Mouse (Mus musculus) neural tube, embryonic 14.5 days (tissue): ENCODE results near the gene Tmem88. TPM values are rescaled to one million over a fixed set of nuclear protein-coding genes. Genes with fewer than 3 reads are reported as not detected.

Experiments used
- ATAC-seq: fragments of 200-750 bp; cut with Nextera tagmentation; 2 replicates; pipeline ENCODE4 v1.8.0; 2017; ENCODE audit warnings: low read depth, mild to moderate bottlenecking, moderate TSS enrichment, moderate library complexity
- H3K27ac ChIP-seq: fragments of 300-500 bp; sonication (generic); 2 replicates; pipeline ENCODE4 v1.5.1; 2014; ENCODE audit warnings: low read depth, mild to moderate bottlenecking, control low read depth, low read length, moderate library complexity, mixed read lengths
- H3K27me3 ChIP-seq: fragments of 300-500 bp; sonication (generic); 2 replicates; pipeline ENCODE4 v1.6.1; 2014; ENCODE audit warnings: low read length; ENCODE audit not compliant: control insufficient read depth, insufficient read depth
- H3K36me3 ChIP-seq: fragments of 300-500 bp; sonication (generic); 2 replicates; pipeline ENCODE4 v1.6.1; 2014; ENCODE audit warnings: low read length, mixed read lengths; ENCODE audit not compliant: control insufficient read depth, insufficient read depth
- H3K4me1 ChIP-seq: fragments of 300-500 bp; sonication (generic); 2 replicates; pipeline ENCODE4 v1.6.1; 2014; ENCODE audit warnings: low read length; ENCODE audit not compliant: control insufficient read depth, insufficient read depth
- H3K4me2 ChIP-seq: fragments of 300-500 bp; sonication (generic); 2 replicates; pipeline ENCODE4 v1.6.1; 2014; ENCODE audit warnings: mild to moderate bottlenecking, low read depth, low read length, control low read depth
- H3K4me3 ChIP-seq: fragments of 300-500 bp; sonication (generic); 2 replicates; pipeline ENCODE4 v1.5.1; 2014; ENCODE audit warnings: low read depth, low read length, control low read depth, mixed read lengths
- H3K9ac ChIP-seq: fragments of 300-500 bp; sonication (generic); replicated peaks from 2 replicates; pipeline ENCODE4 v1.6.1; 2014; ENCODE audit warnings: low read depth, mild to moderate bottlenecking, control low read depth, low read length, mixed read lengths
- H3K9me3 ChIP-seq: fragments of 300-500 bp; sonication (generic); 2 replicates; pipeline ENCODE4 v1.6.1; 2016; ENCODE audit warnings: low read length; ENCODE audit not compliant: control insufficient read depth
- WGBS: fragments of 180-500 bp; shearing (Covaris S2); extraction: QIAGEN DNeasy Blood & Tissue Kit; methylation state at CpG from one replicate; pipeline ENCODE4 v1.1.7; 2014; 5-methylcytosine and 5-hydroxymethylcytosine counted together
- polyA plus RNA-seq: library from polyadenylated mRNA; unstranded; fragments of >200 nt; fragmentation: Nextera tagmentation; extraction: Ambion mirVana; gene quantifications from 2 replicates; pipeline ENCODE4 v1.2.1, GENCODE M21; 2014

The Tmem88 gene
- polyA plus RNA-seq, 1 experiment from 2014 or later = 2.3 TPM

DNA sequence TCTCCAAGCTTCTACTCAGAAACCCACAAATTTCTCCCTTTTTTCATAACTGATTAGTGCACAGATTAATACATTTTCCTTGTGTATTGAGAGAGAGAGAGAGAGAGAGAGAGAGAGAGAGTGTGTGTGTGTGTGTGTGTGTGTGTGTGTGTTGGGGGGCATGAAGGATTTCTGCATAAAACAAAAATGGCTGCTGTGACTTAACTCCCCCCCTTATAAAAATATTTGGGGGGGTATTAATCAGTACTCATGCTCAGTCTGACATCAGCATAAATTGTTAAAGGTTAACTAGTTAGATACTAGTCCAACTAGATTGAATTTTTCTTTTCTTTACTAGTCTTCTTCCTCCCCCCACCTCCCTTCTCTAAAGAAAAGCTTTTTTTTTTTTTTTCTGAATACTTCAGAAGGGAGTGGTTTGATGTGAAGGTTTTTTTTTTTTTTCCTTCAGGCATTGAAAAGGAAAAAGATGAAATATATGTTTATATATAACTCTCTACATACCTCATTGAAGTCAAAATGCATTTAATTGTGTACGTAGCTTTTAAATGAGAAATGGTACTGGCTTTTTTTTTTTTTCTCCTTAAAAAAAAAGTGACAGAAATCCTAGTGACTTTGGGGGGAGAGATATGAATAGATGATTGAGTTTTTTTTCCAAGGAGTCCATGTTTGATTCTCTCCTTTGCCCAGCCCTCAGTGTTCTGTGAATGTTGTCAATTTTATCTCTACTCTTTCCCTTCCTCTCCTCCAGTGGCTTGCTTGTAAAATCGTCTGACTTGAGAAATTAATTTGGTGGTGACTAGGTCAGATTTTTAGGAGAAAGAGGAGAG lies 27.8 kb downstream of the Tmem88 start:
- peak overlapping the region; percentile 98 for H3K4me2 ChIP-seq
- peaks cover 44% of the 10 kb centered on the region for H3K4me1 ChIP-seq
- 0 out of 2 replicates have a peak, but pooled peaks cover 3% of the 10 kb centered on the region for H3K36me3 ChIP-seq
- 16% methylated on average over 2 of the region's 2 CpGs for WGBS
- peak overlapping the region; percentile 85; the same call in 1 of the 2 replicates for H3K4me3 ChIP-seq
- peak overlapping the region; percentile 100 for H3K9ac ChIP-seq
- no peak for ATAC-seq
- no peaks in the 10 kb centered on the region for H3K27me3 ChIP-seq
- H3K9me3 ChIP-seq = no peaks in the 10 kb centered on the region
- H3K27ac ChIP-seq = peak overlapping the region; percentile 100

DNA sequence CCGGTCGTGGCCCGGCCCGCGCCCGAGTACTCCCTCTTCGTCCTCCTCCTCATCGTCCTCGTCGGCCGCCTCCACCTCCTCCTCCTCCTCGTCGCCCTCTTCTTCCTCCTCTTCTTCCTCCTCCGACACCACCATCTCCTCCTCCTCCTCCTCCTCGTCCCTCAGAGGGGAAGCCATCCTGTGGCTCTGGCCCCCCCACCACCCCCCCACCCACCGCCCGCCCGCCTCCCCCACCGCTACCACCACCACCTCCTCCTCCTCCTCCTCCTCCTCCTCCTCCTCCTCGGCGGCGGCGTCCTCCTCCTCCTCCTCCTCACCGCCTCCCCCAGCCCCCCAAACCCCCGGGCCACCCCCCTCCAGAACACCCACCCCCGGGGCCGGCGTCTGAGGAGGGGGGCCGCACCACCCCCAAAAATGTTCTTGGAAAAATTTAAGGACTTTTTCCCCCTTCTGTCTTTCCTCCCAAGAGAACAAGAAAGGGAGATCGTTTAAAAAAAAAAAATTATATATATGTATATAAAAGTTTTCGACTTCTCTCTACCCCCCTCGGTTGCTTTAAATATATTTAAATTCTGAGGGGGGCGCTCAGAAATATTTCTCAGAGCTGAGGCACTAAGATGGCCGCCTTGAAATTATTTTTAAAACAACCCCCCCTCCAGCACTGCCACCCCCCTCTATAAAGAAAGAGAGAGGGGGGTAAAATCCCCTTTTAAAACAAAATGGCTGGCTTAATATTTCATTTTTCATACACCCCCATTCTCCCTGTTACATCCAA lies 28.6 kb downstream of the Tmem88 start, which contains the start of gene Chd3:
Gene Chd3, minus strand, starts transcription at position 192 of the 775 bp plus-strand sequence.
- Histone ChIP-seq H3K4me3 (peak within 1 kb of the TSS; percentile 85), H3K27ac (peak within 1 kb of the TSS; percentile 100), H3K36me3 (0 out of 2 replicates have a peak, but pooled peaks cover 3% of the 10 kb centered on the region), H3K4me1 (peaks cover 52% of the 10 kb centered on the region), H3K27me3 (no peaks in the 10 kb centered on the region), H3K4me2 (peak within 1 kb of the TSS; percentile 98), H3K9me3 (no peaks in the 10 kb centered on the region), H3K9ac (peak within 1 kb of the TSS; percentile 100)
- 0% methylated on average over 17 of the region's 34 CpGs for WGBS
- ATAC-seq = no peak

DNA sequence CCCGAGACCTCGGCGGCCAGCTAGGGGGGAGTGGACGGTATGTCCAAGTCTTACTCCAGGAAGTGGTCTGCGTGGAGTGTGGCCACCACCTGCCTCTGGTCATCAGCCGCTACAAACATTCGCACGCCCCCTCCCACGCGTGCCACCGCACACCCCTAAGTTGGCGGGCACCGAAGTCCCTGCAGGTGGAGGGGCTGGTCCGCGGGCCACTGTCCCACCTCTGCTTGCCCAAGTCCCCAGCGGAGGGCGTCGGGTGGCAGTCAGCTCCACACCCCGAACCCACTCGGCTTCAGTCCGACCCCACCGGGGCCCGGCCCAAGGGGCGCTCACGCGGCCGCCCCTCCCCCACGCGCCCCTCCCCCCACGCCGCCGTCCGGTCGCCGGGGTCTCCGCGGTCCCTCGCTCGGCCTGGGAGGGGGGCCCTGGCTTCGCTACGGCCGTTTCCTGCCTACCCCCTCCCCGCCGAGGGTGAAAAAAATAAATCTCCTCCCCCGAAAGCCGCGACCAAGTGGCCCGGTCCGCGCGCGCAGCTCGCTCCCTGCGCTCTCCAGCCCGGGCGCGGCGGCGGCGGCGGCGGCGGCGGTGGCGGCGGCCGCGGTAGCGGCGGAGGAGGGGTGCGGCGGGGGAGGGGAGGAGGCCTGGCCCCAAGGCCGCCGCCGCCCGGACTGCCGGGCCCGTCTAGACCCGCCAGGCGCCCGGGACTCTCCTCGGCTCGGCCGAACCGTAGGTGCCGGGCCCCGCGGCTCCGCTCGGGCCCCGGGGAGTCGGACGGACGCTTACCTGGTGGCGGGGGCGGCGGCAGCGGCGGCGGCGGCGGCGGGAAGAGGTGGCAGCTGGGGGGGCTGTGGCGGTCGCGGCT lies 29.4 kb downstream of the Tmem88 start:
- H3K27me3 ChIP-seq = no peaks in the 10 kb centered on the region
- peak overlapping the region; percentile 100 for H3K27ac ChIP-seq
- peak overlapping the region; percentile 98 for H3K4me2 ChIP-seq
- peaks cover 57% of the 10 kb centered on the region for H3K4me1 ChIP-seq
- under 1% methylated on average over 63 of the region's 106 CpGs for WGBS
- ATAC-seq = no peak
- 0 out of 2 replicates have a peak, but pooled peaks cover 3% of the 10 kb centered on the region for H3K36me3 ChIP-seq
- no peaks in the 10 kb centered on the region for H3K9me3 ChIP-seq
- H3K4me3 ChIP-seq = peak overlapping the region; percentile 85
- peak overlapping the region; percentile 100 for H3K9ac ChIP-seq

DNA sequence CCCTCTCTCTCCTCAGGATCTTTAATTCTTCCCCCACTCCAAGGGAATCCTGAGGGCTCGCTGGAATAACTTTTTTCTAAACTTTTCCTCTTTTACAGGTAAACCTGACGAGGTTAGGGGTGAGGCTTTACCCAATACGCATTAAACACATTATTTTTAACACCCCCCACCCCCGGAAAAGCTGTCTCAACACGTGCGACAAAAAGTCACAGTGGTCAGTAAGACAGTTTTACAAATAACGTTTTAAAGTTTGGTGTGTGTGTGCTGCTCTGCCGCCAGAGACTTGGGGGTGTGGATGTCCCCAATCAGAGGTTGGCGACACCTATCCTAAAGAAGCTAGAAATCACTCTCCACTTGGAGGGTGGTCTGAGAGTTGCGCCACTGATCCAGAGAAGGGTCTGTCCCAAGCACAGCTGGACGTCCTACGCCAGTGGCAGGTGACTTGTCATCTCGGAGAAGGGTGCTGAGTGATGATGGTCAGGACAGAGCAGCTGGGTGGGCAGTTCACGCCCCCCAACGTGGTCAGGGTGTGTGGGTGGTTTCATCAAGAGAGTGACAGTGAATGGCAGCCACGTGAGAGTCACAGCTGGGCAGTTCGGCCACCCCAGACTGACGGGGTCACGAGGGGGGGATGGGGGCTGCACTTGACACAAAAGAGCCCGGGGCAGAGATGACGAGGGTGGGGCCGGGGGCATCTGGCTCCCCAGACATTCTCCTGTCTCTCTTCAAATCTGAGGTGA lies 30.2 kb downstream of the Tmem88 start:
- peak overlapping the region; percentile 100 for H3K27ac ChIP-seq
- peak overlapping the region; percentile 100 for H3K9ac ChIP-seq
- ATAC-seq = no peak
- H3K36me3 ChIP-seq = peaks cover 8% of the 10 kb centered on the region; the same call in 1 of the 2 replicates
- peaks cover 56% of the 10 kb centered on the region for H3K4me1 ChIP-seq
- H3K27me3 ChIP-seq = no peaks in the 10 kb centered on the region
- no peaks in the 10 kb centered on the region for H3K9me3 ChIP-seq
- H3K4me2 ChIP-seq = peak overlapping the region; percentile 98
- peak overlapping the region; percentile 85 for H3K4me3 ChIP-seq
- WGBS = under 1% methylated on average over 22 of the region's 22 CpGs

DNA sequence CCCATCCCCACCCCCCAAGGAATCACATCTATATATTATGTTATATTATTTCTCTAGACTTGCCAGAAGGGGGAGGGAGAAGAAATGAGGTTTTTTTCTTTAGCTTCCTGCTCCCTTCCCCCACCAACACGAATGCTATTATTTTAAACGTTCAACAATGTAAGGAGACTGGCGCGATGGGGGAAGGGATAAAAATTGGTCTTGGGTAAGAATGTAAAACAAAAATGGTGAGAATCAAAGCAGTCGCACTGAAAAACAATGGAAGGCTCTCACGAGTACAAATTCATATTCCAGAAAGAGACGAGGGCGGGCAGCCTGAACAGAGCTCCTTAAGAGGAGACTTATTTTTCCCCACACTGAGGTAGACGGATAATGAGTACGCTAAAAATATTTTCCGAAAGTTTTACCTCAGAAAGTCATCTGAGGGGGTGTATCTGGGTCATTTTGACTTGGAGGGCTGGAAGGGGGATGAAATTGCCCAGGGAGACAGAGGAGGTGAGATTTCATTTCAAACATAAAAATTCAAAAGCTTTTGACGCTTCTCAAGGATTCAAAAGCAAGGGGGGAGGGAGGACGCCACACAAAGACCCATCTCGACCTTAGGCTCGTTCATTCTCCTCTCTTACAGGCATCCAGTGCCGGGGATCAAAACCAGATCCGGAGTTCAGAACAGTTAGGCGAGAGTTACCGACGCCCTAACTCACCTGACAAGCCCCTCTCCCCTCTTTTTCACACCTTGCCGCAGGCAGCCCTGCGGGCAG lies 31.0 kb downstream of the Tmem88 start:
- peak overlapping the region; percentile 100 for H3K27ac ChIP-seq
- H3K36me3 ChIP-seq = peaks cover 14% of the 10 kb centered on the region
- H3K27me3 ChIP-seq = no peaks in the 10 kb centered on the region
- no peaks in the 10 kb centered on the region for H3K9me3 ChIP-seq
- H3K4me1 ChIP-seq = peaks cover 51% of the 10 kb centered on the region
- ATAC-seq = no peak
- peak overlapping the region; percentile 98 for H3K4me2 ChIP-seq
- H3K4me3 ChIP-seq = peak overlapping the region; percentile 85
- WGBS = under 1% methylated on average over 22 of the region's 22 CpGs
- H3K9ac ChIP-seq = peak overlapping the region; percentile 100

DNA sequence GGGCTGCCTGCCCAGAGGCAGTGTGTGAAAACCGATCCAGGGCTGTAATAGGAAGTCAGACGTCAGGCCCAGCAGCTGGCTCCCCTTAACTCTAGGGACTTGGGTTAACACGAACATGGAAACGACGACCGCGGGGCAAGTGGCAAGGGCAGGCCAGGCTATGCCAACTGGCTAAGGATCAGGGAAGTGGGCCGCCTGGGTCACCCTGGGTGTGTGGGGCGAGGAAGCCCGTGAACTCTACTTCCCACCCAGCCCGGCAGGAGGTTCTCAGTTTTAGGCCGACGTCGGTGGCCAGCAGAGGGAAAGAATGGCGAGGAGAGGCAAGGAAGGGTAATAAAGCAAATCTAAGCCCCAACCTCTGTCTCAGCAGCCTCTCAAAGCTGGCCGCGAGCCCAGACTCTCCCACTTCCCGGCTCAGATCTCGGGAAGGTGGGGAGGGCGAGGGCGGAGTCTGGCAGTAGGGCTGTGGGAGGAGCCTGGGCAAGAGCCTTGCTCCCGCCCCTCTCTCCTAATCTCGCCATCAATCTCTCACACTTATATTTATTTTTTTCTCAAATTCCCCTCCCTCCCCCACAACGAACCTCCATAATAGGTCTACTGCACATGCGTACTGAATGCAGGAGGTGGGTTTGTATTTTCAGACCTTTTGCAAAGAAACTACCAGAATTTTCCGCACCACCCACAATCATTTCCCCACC lies 31.7 kb downstream of the Tmem88 start:
- no peaks in the 10 kb centered on the region for H3K27me3 ChIP-seq
- under 1% methylated on average over 26 of the region's 26 CpGs for WGBS
- H3K36me3 ChIP-seq = peaks cover 21% of the 10 kb centered on the region
- H3K9me3 ChIP-seq = no peaks in the 10 kb centered on the region
- peak overlapping the region; percentile 85 for H3K4me3 ChIP-seq
- H3K27ac ChIP-seq = peak overlapping the region; percentile 100
- peaks cover 44% of the 10 kb centered on the region for H3K4me1 ChIP-seq
- ATAC-seq = peak; percentile 88
- peak overlapping the region; percentile 98 for H3K4me2 ChIP-seq
- H3K9ac ChIP-seq = peak overlapping the region; percentile 100

DNA sequence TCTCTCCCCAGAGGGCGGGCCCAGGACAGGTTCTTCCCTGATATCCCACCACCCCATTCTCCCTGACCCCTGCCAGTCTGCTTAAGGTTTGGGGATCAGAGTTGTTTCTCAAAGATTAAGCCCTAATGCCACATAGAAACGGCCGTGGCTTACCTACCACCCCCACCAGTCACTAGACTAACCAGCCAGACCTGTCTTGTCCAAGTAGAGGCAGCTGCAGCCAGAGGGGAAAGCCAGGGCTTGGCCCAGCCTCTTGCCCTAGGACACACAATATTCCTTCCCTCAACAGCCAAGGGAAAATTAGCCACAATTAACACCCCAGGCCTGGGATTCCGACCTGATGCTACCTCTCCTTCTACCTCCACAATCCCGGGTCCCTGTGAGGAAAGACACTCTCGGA lies 32.3 kb downstream of the Tmem88 start:
- ATAC-seq = no peak
- H3K4me2 ChIP-seq = peak overlapping the region; percentile 98
- 23% methylated on average over 6 of the region's 6 CpGs for WGBS
- H3K4me1 ChIP-seq = peaks cover 39% of the 10 kb centered on the region
- H3K4me3 ChIP-seq = peak overlapping the region; percentile 85
- H3K9me3 ChIP-seq = no peaks in the 10 kb centered on the region
- peaks cover 27% of the 10 kb centered on the region for H3K36me3 ChIP-seq
- H3K9ac ChIP-seq = peak overlapping the region; percentile 63
- peak overlapping the region; percentile 100 for H3K27ac ChIP-seq
- no peaks in the 10 kb centered on the region for H3K27me3 ChIP-seq
